Mouse (Mus musculus): Measurements from ENCODE around the gene Rsad2.

- TF ChIP-seq CTCF (IDR thresholded peaks at IDR 0.05; ENCODE audit: low read depth, low read length) (no peak), POLR2A (IDR thresholded peaks at IDR 0.05; ENCODE audit: extremely low read depth, insufficient read depth, low read length) (no peak)
These were observed 20.9 kb upstream of the Rsad2 start for GRCm38 (mm10) chr12:26477198-26477597.
